Mouse (Mus musculus): Measurements from ENCODE around the gene Nanp. TPM values are rescaled to one million over a fixed set of nuclear protein-coding genes. Genes with fewer than 3 reads are reported as not detected.
A peak's percentile ranks its signal among the peaks of the same experiment; 100 is the strongest.

Nanp gene
- polyA plus RNA-seq, 1 experiment from 2014 or later, result 46.1 TPM

DNA sequence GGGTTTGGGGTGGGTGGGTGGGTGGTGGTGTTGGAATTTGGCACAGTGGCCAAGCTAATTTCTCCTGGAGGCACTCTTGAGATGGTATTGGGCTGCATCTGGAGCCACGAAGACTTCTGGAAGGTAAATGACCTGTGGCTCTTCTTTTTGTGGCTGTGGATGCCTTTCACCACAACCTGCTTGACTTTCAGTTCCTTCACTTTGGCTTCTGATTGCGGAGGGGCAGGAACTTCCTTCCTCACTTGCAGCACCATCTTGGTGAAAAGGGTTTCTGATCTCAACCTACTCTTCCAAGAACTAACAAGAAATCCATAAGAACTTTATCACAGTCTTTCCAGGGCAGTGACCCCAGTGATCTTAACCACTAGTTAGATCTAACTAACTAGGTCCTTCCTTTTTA, 23.9 kb downstream of the Nanp start:
- Histone ChIP-seq H3K36me3 (ENCODE audit: insufficient read depth, low read length) (no peaks in the 10 kb centered on the region), H3K27me3 (ENCODE audit: insufficient read depth, low read length) (peaks cover 2% of the 10 kb centered on the region; the same call in 1 of the 2 replicates), H3K27ac (ENCODE audit: low read length) (no peak overlapping the region), H3K4me1 (ENCODE audit: insufficient read depth, low read length) (no peaks in the 10 kb centered on the region), H3K9ac (replicated peaks; ENCODE audit: low read length) (no peak overlapping the region), H3K4me3 (ENCODE audit: low read length) (no peak overlapping the region), H3K4me2 (replicated peaks; ENCODE audit: low read depth, low read length) (no peak overlapping the region), H3K9me3 (ENCODE audit: low read length) (no peaks in the 10 kb centered on the region)
- no peak for ATAC-seq (ENCODE audit: low FRiP score, low TSS enrichment)
- WGBS, result 70% methylated on average over 2 of the region's 2 CpGs

DNA sequence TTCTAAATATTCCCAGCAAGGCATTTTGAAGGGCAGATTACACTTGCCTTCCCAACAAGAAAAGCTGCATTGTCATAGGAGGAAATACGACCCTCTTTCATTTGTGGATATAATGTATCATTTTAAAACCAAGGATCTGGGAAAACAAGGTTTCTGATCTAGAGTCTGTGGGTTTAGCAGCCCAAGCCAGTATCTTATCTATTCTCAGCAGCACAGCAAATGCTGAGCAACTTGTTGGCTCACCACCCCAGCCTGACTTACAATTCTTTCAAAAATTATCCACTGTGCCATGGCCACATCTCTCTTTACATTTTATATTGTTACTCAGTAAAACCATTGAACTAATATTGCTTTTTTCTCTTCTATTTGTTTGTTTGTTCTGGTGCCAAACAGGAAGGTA, 27.9 kb downstream of the Nanp start:
- no peaks in the 10 kb centered on the region for H3K36me3 ChIP-seq (ENCODE audit: insufficient read depth, low read length)
- H3K9ac ChIP-seq (replicated peaks; ENCODE audit: low read length), result no peak overlapping the region
- no peak overlapping the region for H3K27ac ChIP-seq (ENCODE audit: low read length)
- peaks cover 9% of the 10 kb centered on the region; the same call in 1 of the 2 replicates for H3K4me1 ChIP-seq (ENCODE audit: insufficient read depth, low read length)
- H3K4me3 ChIP-seq (ENCODE audit: low read length), result no peak overlapping the region
- peaks cover 2% of the 10 kb centered on the region; the same call in 1 of the 2 replicates for H3K27me3 ChIP-seq (ENCODE audit: insufficient read depth, low read length)
- no peaks in the 10 kb centered on the region for H3K9me3 ChIP-seq (ENCODE audit: low read length)
- no peak overlapping the region for H3K4me2 ChIP-seq (replicated peaks; ENCODE audit: low read depth, low read length)
- ATAC-seq (ENCODE audit: low FRiP score, low TSS enrichment), result no peak
- WGBS, result 76% methylated on average over 1 of the region's 1 CpGs

DNA sequence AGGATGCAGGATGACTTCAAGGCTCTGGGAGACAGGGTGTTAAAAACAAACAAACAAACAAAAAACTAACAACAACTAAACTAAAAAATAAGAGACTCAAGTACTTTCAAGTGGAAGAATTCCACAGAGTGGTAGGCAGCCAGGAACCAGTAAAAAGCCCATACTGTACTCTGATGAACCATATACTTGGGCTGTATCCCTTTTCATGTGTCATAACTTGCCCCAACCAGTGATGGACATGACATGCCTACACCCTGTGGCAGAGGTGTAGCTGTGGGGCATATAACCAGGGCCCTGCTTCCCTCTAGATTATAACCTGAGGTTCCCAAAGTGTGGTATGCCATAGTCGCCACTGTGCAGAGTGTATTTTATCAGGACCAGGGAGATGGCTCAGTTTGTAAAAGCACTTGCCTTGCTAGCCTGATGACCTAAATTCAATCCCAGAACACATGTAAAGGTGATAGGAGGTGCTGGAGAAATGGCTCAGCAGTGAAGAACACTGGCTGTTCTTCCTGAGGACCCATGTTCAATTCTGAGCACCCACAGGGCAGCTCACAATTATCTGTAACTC, 29.6 kb downstream of the Nanp start:
- Histone ChIP-seq H3K27me3 (ENCODE audit: insufficient read depth, low read length) (peaks cover 2% of the 10 kb centered on the region; the same call in 1 of the 2 replicates), H3K4me1 (ENCODE audit: insufficient read depth, low read length) (peaks cover 9% of the 10 kb centered on the region; the same call in 1 of the 2 replicates), H3K27ac (ENCODE audit: low read length) (no peak overlapping the region), H3K4me2 (replicated peaks; ENCODE audit: low read depth, low read length) (peak overlapping the region; percentile 95), H3K9me3 (ENCODE audit: low read length) (no peaks in the 10 kb centered on the region), H3K4me3 (ENCODE audit: low read length) (peak overlapping the region; percentile 76), H3K36me3 (ENCODE audit: insufficient read depth, low read length) (no peaks in the 10 kb centered on the region), H3K9ac (replicated peaks; ENCODE audit: low read length) (peak overlapping the region; percentile 89; the same call in 1 of the 2 replicates)
- WGBS, result 92% methylated on average over 1 of the region's 1 CpGs
- ATAC-seq (ENCODE audit: low FRiP score, low TSS enrichment), result peak; percentile 70

DNA sequence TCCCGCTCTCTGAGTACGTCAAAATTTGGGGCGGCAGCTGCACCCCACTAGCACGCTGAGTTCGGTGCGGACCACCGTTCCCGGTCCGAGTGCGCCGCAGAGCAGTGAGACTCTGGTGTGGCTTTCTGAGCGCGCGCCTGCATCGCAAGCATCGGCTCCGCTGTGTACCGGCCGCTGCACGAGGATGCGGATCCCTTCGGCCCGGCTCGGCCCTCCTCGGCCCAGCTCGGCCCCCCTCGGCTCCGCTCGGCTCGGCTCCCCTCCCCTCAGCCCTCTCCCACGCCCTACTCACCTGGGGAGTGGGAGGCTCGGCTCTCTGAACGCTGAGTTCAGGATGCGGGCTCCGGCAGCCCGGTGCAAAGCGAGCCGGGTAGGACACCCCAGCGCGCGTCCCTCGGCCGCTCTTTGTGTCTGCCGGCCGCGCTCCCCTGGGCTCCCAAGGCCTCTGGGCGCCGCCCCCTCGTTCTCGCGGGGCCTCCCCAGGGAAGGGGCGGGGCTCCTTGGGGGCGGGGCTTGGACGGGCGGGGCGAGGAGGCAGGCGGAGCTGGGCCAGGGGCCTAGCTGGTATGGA, 30.2 kb downstream of the Nanp start:
- under 1% methylated on average over 53 of the region's 57 CpGs for WGBS
- H3K4me2 ChIP-seq (replicated peaks; ENCODE audit: low read depth, low read length), result peak overlapping the region; percentile 95
- H3K4me1 ChIP-seq (ENCODE audit: insufficient read depth, low read length), result peaks cover 9% of the 10 kb centered on the region; the same call in 1 of the 2 replicates
- H3K4me3 ChIP-seq (ENCODE audit: low read length), result peak overlapping the region; percentile 76
- H3K27ac ChIP-seq (ENCODE audit: low read length), result peak overlapping the region; percentile 75; the same call in 1 of the 2 replicates
- no peaks in the 10 kb centered on the region for H3K36me3 ChIP-seq (ENCODE audit: insufficient read depth, low read length)
- H3K9me3 ChIP-seq (ENCODE audit: low read length), result no peaks in the 10 kb centered on the region
- H3K9ac ChIP-seq (replicated peaks; ENCODE audit: low read length), result peak overlapping the region; percentile 89
- peak; percentile 97 for ATAC-seq (ENCODE audit: low FRiP score, low TSS enrichment)
- peaks cover 2% of the 10 kb centered on the region; the same call in 1 of the 2 replicates for H3K27me3 ChIP-seq (ENCODE audit: insufficient read depth, low read length)

DNA sequence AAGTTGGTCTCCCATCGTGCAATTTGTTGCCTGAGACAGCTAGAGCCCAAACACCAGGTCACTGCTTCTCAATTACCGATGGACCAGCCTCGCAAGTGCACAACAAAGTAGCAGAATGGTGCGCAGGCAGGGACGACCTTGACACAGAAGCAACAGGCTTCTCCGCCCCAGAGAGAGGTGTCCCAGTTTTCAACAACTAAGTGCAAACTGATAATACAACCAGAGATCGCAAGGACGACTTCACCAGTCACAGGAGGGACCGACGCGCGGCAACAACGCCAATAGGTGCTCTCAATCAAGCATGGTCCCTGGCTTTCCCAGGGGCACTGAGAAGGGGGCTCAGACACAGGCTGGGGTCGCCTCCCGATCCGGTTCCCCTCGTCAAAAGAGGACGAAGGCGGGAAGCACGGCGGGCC, 30.7 kb downstream of the Nanp start:
- H3K4me2 ChIP-seq (replicated peaks; ENCODE audit: low read depth, low read length), result peak overlapping the region; percentile 95
- peaks cover 2% of the 10 kb centered on the region; the same call in 1 of the 2 replicates for H3K27me3 ChIP-seq (ENCODE audit: insufficient read depth, low read length)
- H3K9me3 ChIP-seq (ENCODE audit: low read length), result no peaks in the 10 kb centered on the region
- peak; percentile 42; the same call in 1 of the 2 replicates for ATAC-seq (ENCODE audit: low FRiP score, low TSS enrichment)
- H3K9ac ChIP-seq (replicated peaks; ENCODE audit: low read length), result peak overlapping the region; percentile 89
- no peaks in the 10 kb centered on the region for H3K36me3 ChIP-seq (ENCODE audit: insufficient read depth, low read length)
- WGBS, result under 1% methylated on average over 21 of the region's 21 CpGs
- peaks cover 9% of the 10 kb centered on the region; the same call in 1 of the 2 replicates for H3K4me1 ChIP-seq (ENCODE audit: insufficient read depth, low read length)
- H3K27ac ChIP-seq (ENCODE audit: low read length), result no peak overlapping the region; the same call in 1 of the 2 replicates
- peak overlapping the region; percentile 76 for H3K4me3 ChIP-seq (ENCODE audit: low read length)

DNA sequence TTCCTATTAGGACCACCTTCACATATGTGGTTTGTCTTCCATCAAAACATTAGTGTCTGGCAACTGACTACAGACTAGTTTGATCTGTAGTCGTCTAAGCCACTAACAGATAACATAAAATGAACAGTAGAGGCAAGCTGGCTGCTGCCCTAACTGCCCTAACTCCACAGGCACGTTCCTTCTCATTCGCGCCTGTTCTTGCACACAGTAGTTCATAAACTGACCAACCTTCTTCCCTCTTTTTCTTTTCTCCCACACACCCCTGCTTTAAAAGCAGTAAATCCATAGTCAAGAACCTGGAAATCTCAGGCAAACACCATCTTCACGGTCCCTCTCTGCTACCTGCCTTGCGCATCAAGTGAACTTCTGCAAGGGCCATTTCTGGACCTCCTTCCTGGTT, 31.2 kb downstream of the Nanp start:
- ATAC-seq (ENCODE audit: low FRiP score, low TSS enrichment), result no peak
- Histone ChIP-seq H3K36me3 (ENCODE audit: insufficient read depth, low read length) (no peaks in the 10 kb centered on the region), H3K27ac (ENCODE audit: low read length) (no peak overlapping the region), H3K4me3 (ENCODE audit: low read length) (peak overlapping the region; percentile 76), H3K4me1 (ENCODE audit: insufficient read depth, low read length) (peaks cover 9% of the 10 kb centered on the region; the same call in 1 of the 2 replicates), H3K27me3 (ENCODE audit: insufficient read depth, low read length) (peaks cover 2% of the 10 kb centered on the region; the same call in 1 of the 2 replicates), H3K9ac (replicated peaks; ENCODE audit: low read length) (peak overlapping the region; percentile 89), H3K9me3 (ENCODE audit: low read length) (no peaks in the 10 kb centered on the region), H3K4me2 (replicated peaks; ENCODE audit: low read depth, low read length) (peak overlapping the region; percentile 95)
- 25% methylated on average over 6 of the region's 6 CpGs for WGBS

DNA sequence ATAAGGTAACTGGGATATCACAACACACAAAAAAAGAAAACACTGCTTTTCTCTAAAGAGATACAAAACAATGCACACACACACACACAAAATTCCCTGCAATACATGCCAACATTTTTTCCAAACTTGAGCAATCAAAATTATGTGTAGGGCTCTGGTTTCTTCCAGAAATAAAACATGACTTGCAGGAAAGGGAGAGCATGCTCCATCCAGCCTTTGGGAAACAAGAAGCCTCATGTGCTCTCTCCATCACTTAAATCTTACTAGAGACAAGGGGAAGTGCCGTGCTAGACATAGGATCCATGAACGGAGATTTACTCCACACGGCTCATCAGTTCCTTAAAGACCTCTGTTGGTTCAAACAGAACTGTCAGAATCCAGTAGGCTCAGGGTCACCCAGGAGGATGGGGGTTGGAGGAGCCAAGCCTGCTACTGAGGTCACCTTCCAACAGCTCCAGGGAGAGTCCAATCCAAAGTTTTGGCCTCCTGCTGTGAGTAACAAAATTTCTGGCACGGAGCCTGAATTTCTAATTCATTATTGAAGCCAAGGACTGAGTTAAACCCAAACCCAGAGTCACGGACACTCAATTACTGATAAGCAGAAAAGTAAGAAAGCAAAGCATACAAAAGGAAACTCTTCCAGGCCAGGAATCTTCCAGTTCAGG, 32.8 kb downstream of the Nanp start:
- no peak overlapping the region for H3K27ac ChIP-seq (ENCODE audit: low read length)
- H3K36me3 ChIP-seq (ENCODE audit: insufficient read depth, low read length), result no peaks in the 10 kb centered on the region
- H3K4me3 ChIP-seq (ENCODE audit: low read length), result no peak overlapping the region
- H3K4me2 ChIP-seq (replicated peaks; ENCODE audit: low read depth, low read length), result no peak overlapping the region
- H3K9me3 ChIP-seq (ENCODE audit: low read length), result no peaks in the 10 kb centered on the region
- peaks cover 2% of the 10 kb centered on the region; the same call in 1 of the 2 replicates for H3K27me3 ChIP-seq (ENCODE audit: insufficient read depth, low read length)
- H3K4me1 ChIP-seq (ENCODE audit: insufficient read depth, low read length), result peaks cover 9% of the 10 kb centered on the region; the same call in 1 of the 2 replicates
- 39% methylated on average over 5 of the region's 5 CpGs for WGBS
- ATAC-seq (ENCODE audit: low FRiP score, low TSS enrichment), result no peak
- H3K9ac ChIP-seq (replicated peaks; ENCODE audit: low read length), result no peak overlapping the region

DNA sequence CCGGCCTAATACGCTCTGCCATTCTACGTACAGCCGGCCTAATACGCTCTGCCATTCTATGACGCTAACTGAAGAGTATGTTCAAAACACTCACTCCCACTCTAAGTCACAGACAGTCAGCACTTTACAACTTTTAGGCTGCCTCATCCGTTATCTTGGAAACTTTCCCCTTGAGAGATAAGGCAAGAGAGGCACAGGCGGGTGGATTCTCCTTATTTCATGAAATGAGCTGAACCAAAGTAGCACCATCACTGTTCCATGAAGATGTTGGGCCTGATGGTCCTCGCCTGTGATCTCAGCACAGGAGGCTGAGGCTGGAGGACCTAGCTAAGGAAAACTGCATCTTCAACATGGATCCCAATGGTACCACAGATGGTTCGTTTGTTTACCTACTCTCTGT, 34.8 kb downstream of the Nanp start:
- no peak for ATAC-seq (ENCODE audit: low FRiP score, low TSS enrichment)
- Histone ChIP-seq H3K4me2 (replicated peaks; ENCODE audit: low read depth, low read length) (no peak overlapping the region), H3K9me3 (ENCODE audit: low read length) (no peaks in the 10 kb centered on the region), H3K4me3 (ENCODE audit: low read length) (no peak overlapping the region), H3K4me1 (ENCODE audit: insufficient read depth, low read length) (peaks cover 11% of the 10 kb centered on the region), H3K36me3 (ENCODE audit: insufficient read depth, low read length) (no peaks in the 10 kb centered on the region), H3K27me3 (ENCODE audit: insufficient read depth, low read length) (no peaks in the 10 kb centered on the region), H3K9ac (replicated peaks; ENCODE audit: low read length) (no peak overlapping the region), H3K27ac (ENCODE audit: low read length) (no peak overlapping the region)
- 91% methylated on average over 10 of the region's 10 CpGs for WGBS

DNA sequence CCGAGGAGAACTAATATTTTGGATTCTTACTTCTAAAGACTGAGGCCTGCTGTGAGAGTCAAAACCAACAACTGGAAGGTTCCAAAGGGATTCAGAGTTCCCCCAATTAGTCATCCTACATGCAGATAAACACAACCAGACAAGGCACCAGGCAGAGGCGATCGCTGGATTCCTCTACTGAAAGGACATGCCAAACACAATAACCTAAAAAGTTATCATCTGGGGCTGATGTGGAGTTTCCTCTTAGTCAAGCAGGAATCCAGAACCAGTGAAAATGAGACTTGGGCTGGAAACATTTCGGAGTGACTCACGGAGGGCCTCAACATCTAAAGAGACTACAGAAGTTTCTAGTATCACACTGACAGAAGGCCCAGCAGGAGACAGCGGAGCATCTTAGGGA, 35.4 kb downstream of the Nanp start:
- H3K4me2 ChIP-seq (replicated peaks; ENCODE audit: low read depth, low read length), result no peak overlapping the region
- H3K27ac ChIP-seq (ENCODE audit: low read length), result no peak overlapping the region
- no peak for ATAC-seq (ENCODE audit: low FRiP score, low TSS enrichment)
- peaks cover 17% of the 10 kb centered on the region for H3K4me1 ChIP-seq (ENCODE audit: insufficient read depth, low read length)
- no peak overlapping the region for H3K9ac ChIP-seq (replicated peaks; ENCODE audit: low read length)
- no peaks in the 10 kb centered on the region for H3K9me3 ChIP-seq (ENCODE audit: low read length)
- H3K36me3 ChIP-seq (ENCODE audit: insufficient read depth, low read length), result no peaks in the 10 kb centered on the region
- no peaks in the 10 kb centered on the region for H3K27me3 ChIP-seq (ENCODE audit: insufficient read depth, low read length)
- H3K4me3 ChIP-seq (ENCODE audit: low read length), result no peak overlapping the region
- WGBS, result 81% methylated on average over 6 of the region's 6 CpGs
